Mouse (Mus musculus) adrenal gland, postnatal 4 days (tissue): Measurements from ENCODE around the gene Olfr95. TPM values are rescaled to one million over a fixed set of nuclear protein-coding genes. Genes with fewer than 3 reads are reported as not detected.
A peak's percentile ranks its signal among the peaks of the same experiment; 100 is the strongest.
"Not testable (repeated sequence)": the region's sequence is repeated elsewhere in the genome, so short reads cannot be mapped to it uniquely, and the experiment has no call there.

Source experiments
- DNase-seq, 2 experiments: peaks; one replicate each; pipeline ENCODE4 v3.0.0; 2021 to 2022; ENCODE audit warnings: low spot score in 2 of 2, mixed read lengths in 2 of 2
- long read RNA-seq, 2 experiments: library from polyadenylated mRNA; stranded (forward); transcript quantifications; one replicate each; pipeline ENCODE4 v2.0.0; 2021
- total RNA-seq, 2 experiments: library from RNA; stranded (reverse); gene quantifications; 2 replicates each; pipeline ENCODE4 v1.2.3; 2021

Gene Olfr95
- not detected for total RNA-seq
- long read RNA-seq, experiment 1 = 0 reads
- long read RNA-seq, experiment 2 = 0 reads

- DNase-seq = no peak
These were observed at the start of gene Olfr95 for GRCm38 (mm10) chr17:37213018-37213417. Gene Olfr95 (minus strand): TSS chr17:37213118.

GRCm38 (mm10) chr17:37250544-37250943, 37.6 kb upstream of the Olfr95 start:
- no peak for DNase-seq

DNA sequence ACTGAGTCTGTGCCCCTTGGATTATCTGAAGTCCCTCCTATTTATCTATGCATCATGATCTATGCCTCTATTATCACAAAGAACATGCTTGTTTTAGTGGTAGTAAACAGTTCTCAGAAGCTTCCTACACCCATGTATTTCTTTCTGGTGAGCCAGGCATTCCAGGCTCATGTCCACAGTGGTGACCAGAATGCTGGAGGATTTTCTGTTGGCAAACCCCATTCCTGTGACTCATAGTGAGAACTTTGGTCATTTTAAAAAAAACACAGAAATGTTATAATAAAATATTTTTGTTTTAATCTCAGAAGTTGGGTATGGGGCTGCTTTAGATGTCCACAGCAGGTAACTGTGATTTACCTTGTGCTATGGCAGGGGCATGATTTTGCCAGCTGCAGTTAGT, 36.5 kb upstream of the Olfr95 start:
- no peak for DNase-seq

GRCm38 (mm10) chr17:37246715-37247114, 33.8 kb upstream of the Olfr95 start:
- no peak for DNase-seq

DNA sequence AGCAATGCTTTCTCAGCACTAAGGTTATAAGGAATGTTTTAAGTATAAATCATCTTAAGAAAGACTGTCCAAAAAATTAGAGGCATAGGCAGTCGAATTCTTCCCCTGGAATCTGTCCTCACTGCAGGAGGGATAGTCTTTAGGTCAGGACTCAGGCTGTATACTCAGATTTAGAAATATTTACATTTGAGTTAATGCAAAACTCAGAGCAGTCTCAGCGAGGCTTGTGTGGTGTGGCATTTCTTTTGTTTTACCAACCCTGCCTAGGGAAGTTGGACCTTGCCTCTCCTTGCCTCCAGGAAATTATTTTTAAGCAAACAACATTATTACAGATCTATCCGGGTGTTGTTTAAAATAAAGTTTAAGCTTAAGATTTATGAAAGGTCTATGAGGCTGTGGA, 29.3 kb upstream of the Olfr95 start:
- DNase-seq = no peak

DNA sequence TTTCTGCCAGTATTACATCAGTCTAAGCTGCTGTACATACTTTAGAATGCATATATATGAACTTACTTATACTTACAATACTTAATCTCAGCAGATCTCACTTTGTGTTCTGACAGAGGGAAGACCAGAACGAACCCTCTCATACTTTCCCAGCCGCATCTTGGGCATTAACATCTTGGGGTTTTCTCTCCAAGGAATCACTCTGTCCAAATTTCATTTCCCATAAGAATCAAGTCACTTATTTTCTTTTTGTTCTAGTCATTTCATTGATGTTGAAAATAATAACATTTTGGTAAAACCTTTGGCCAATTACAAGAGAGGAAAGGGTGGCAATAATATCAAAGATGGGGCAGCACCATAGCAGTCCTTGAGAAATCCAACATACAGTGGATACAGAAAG, 24.3 kb upstream of the Olfr95 start, which contains the start of gene Olfr97:
Olfr97 (minus strand) TSS at position 101 of the 400 bp plus-strand sequence.
- DNase-seq = not testable (repeated sequence)

DNA sequence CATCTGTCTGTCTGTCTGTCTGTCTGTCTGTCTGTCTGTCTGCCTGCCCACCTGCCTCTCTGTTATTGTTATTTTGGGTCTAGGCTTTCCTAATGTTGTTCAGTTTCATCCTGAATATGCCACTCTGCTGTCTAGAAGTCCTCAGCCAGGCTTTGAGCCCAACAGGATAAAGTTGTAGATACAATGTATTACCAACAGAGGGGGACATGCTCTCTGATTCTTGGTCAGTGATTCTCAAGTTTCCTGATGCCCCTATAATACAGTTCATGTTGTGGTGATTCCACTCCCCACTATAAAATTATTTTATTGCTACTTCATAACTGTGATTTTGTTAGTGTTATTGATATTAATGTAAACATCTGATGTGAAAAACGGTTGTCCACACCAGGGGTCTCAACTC, 9.0 kb upstream of the Olfr95 start:
- DNase-seq = no peak

DNA sequence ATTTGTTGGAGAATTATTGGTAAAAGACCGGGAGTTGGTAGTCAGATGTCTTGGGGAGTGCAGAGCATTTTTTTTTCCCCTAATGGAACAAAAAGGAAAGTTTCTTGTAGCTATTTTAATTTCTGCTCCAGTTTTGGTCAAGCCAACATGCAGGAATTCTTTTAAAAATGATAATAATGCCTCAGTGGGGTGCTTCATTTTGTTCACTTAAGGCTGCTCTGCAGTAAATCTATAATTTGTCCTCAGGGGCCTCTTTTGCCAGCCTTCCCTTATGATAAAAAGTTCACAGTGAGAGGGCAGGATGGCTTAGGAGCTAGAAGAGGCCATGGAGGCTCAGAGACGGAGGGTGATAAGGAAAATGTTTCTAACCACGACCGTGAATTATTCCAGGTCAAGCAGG, 6.9 kb upstream of the Olfr95 start, which contains the start of gene Olfr96:
Olfr96 (plus strand) TSS at position 301 of the 400 bp plus-strand sequence.
- no peak for DNase-seq

DNA sequence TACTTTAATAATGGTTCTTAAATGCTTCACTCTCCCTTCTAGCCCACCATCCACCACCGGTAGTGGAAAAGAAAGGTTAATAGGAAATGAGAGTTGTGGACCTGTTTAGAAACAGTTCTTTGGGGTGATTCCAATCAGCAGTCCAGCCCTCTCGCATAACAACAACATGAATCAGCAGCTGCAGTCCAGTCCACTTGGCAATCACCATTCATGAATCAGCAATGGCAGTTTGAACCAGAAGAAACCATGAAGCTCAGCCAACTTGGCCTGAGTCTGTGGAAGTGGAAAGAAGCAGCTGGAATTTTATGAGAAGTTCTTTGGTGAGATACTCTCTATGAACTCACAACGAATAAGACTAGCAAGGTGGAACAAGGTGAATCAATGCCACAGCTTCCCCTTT, 5.6 kb upstream of the Olfr95 start:
- DNase-seq = no peak

GRCm38 (mm10) chr17:37210884-37211768, 1.8 kb downstream of the Olfr95 start:
- no peak for DNase-seq

DNA sequence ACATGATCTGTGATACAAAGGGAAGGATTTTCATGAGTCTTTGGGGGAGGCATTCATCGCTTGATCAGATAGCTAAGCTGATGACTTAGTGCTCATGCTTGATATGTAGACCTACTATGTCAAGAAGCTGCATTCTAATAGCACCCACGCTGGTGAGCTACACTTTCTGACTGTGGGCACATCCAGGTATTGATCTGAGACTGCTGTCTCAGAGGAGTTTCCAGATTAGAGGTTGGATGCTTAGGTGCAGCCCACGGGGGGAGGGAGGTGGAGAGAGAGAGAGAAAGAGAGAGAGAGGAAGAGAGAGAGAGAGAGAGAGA, 9.0 kb downstream of the Olfr95 start:
- DNase-seq = no peak

DNA sequence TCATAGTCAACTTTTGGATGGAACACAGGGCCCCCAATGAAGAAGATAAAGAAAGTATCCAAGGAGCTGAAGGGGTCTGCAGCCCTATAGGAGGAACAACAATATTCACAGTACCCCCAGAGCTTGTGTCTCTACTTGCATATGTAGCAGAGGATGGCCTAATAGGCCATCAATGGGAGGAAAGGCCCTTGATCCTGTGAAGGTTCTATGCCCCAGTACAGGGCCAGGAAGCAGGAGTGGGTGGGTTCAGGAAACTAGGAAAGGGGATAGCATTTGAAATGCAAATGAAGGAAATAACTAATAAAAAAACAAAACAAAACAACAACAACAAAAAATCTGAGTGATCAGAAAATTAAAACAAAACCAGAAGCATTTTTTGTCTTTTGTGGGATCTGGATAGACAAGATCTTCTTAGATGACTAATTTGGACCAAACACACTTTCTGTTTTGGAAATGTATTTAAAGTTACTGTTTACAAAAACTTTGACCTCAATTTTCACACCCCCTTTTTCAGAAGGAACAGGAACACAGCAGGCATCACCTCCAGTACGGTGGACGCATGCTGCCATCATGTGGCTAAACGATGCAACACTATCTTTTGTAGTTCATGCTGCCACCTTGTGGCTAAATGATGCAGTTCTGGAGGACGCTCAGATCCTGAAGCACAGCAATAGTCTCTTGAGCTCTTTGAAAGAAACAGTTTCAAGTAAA, 9.6 kb downstream of the Olfr95 start:
- DNase-seq = peak; percentile 21 to 54

DNA sequence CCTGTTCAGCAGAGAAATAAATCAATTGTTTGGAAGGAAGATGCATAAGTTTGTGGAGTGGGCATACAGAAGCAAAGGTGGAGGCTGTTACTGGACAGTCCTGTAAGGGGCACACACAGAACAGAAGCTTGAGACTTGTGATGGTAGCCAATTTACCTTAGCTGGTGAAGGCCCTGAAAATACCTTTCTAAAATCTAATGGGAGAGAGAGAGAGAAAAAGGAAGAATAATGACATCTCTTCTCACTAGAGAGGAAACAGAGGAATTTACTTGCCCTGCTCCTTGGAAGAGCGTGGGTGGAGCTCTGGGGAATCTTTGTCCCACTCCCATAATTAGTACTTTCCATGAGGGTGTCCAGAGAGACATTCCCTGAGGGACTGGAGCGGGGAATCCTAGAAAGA, 12.0 kb downstream of the Olfr95 start, which contains the start of gene Olfr94:
Olfr94 (minus strand) TSS at position 101 of the 400 bp plus-strand sequence.
- no peak for DNase-seq

- DNase-seq = no peak
These were observed 15.8 kb downstream of the Olfr95 start for GRCm38 (mm10) chr17:37196845-37197724.

DNA sequence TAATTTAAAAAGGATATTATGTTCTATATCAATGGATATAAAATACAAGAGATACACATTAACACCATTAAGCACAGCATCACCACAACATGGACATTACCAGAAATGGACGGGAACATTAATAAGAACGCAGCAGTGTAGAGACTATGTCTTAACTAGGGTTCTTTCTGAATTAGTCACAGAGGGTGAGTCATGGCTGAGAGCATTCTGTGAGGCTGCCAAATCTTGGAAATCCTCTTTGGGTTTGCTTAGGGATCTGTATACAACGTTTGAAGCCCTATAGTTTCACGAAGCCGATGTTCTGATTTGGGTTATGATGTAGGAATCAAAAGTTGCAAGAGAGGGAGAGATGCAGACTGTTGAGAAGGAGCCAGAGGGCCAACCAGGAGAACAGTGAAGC, 18.1 kb downstream of the Olfr95 start:
- no peak for DNase-seq

- DNase-seq = no peak
These were observed 19.3 kb downstream of the Olfr95 start, which contains the start of gene Ubd for GRCm38 (mm10) chr17:37193656-37194055. Gene Ubd (plus strand): TSS chr17:37193892.

GRCm38 (mm10) chr17:37193032-37193431, 19.9 kb downstream of the Olfr95 start:
- DNase-seq = no peak

DNA sequence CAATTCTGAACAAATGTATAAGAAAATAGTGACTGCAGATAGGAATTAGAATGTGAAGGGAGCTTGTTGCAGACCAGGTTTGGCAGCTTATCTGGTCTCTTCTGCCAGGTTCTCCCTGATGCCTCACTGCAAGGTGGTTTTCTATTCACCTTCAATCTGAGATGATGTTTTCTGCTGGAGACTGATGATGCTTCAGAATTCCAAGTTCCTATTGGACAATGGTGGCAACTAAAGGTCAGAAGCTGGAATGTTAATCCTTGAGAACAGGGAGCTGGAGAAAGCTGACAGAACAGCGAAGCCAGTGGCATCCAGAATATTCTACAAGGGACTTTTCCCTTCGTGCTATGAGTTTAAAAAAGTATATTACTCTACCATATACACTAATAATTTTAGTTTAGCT, 22.2 kb downstream of the Olfr95 start:
- no peak for DNase-seq

- no peak for DNase-seq
These were observed 27.4 kb downstream of the Olfr95 start for GRCm38 (mm10) chr17:37185474-37185873.

DNA sequence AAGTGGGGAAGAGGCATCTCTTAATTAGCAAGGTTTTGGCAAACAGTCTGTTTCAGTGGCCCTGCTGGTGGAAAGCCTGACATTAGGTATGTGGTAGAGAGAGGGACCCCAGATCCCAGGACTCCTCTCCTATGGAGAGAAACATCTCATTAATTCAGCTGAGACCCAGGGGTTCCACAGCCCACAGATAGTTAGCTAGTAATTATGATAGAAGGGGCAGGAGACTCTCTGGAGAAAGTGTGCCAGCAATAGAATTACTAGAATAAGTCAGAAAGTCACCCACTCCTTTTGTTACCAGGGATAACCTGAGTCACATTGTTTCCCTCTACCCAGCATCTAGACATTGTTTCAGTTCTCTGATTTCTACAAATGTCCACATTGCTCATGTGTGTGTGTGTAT, 51.5 kb downstream of the Olfr95 start, which contains the start of gene Olfr93:
Olfr93 (minus strand) TSS at position 101 of the 400 bp plus-strand sequence.
- no peak for DNase-seq
